Mouse (Mus musculus): ENCODE data around the gene Nup43.

- no peak for TF ChIP-seq MAX (IDR thresholded peaks at IDR 0.05; ENCODE audit: low read depth)
- TF ChIP-seq POLR2A (IDR thresholded peaks at IDR 0.05; ENCODE audit: insufficient read length, low read depth): no peak
Measured at GRCm38 (mm10) chr10:7712506-7712905, 45.2 kb downstream of the Nup43 start.
